Mouse (Mus musculus) limb, embryonic 14.5 days (tissue): ENCODE data around the gene Prkcq. TPM values are rescaled to one million over a fixed set of nuclear protein-coding genes. Genes with fewer than 3 reads are reported as not detected.
"Not testable (repeated sequence)": the region's sequence is repeated elsewhere in the genome, so short reads cannot be mapped to it uniquely, and the experiment has no call there.

Experiments
- ATAC-seq: fragments of 200-750 bp; cut with Nextera tagmentation; 2 replicates; pipeline ENCODE4 v1.8.0; 2017; ENCODE audit warnings: low read depth, moderate number of reproducible peaks, moderate TSS enrichment; ENCODE audit not compliant: low FRiP score
- DNase-seq: peaks from one replicate; pipeline ENCODE4 v3.0.0-alpha.2; 2015; ENCODE audit warnings: low spot score
- H3K27ac ChIP-seq: fragments of 300-500 bp; sonication (generic); replicated peaks from 2 replicates; pipeline ENCODE4 v1.5.1; 2014; ENCODE audit warnings: low read depth, mild to moderate bottlenecking, low read length, moderate library complexity, mixed read lengths
- H3K27me3 ChIP-seq: fragments of 300-500 bp; sonication (generic); 2 replicates; pipeline ENCODE4 v1.6.1; 2014; ENCODE audit warnings: low read length, mixed read lengths; ENCODE audit not compliant: control insufficient read depth, insufficient read depth
- H3K36me3 ChIP-seq: fragments of 300-500 bp; sonication (generic); 2 replicates; pipeline ENCODE4 v1.6.1; 2014; ENCODE audit warnings: mild to moderate bottlenecking, low read length, moderate library complexity, mixed read lengths; ENCODE audit not compliant: control insufficient read depth, insufficient read depth
- H3K4me1 ChIP-seq: fragments of 300-500 bp; sonication (generic); 2 replicates; pipeline ENCODE4 v1.6.1; 2014; ENCODE audit warnings: antibody characterized with exemption, low read length, mixed read lengths; ENCODE audit not compliant: control insufficient read depth, insufficient read depth
- H3K4me2 ChIP-seq: fragments of 300-500 bp; sonication (generic); replicated peaks from 2 replicates; pipeline ENCODE4 v1.6.1; 2014; ENCODE audit warnings: low read depth, mild to moderate bottlenecking, low read length, moderate library complexity; ENCODE audit not compliant: severe bottlenecking
- H3K4me3 ChIP-seq: fragments of 300-500 bp; sonication (generic); replicated peaks from 2 replicates; pipeline ENCODE4 v1.5.1; 2014; ENCODE audit warnings: low read length
- H3K9ac ChIP-seq: fragments of 300-500 bp; sonication (generic); 2 replicates; pipeline ENCODE4 v1.6.1; 2014; ENCODE audit warnings: mild to moderate bottlenecking, low read depth, low read length, moderate library complexity; ENCODE audit not compliant: severe bottlenecking
- H3K9me3 ChIP-seq: fragments of 300-500 bp; sonication (generic); 2 replicates; pipeline ENCODE4 v1.6.1; 2016; ENCODE audit warnings: low read length; ENCODE audit not compliant: control insufficient read depth
- POLR2A ChIP-seq: fragments of 200-500 bp; IDR thresholded peaks from 2 replicates; pipeline ENCODE4 v1.8.0; 2012; ENCODE audit warnings: inconsistent platforms, mild to moderate bottlenecking, moderate library complexity, borderline replicate concordance; ENCODE audit not compliant: insufficient read depth, insufficient read length; ENCODE audit errors: extremely low read depth
- whole genome bisulfite sequencing: fragments of 180-500 bp; shearing (Covaris S2); extraction: QIAGEN DNeasy Blood & Tissue Kit; methylation state at CpG from one replicate; pipeline ENCODE4 v1.1.7; 2014; 5-methylcytosine and 5-hydroxymethylcytosine counted together
- polyA plus RNA-seq, 2 experiments: library from polyadenylated mRNA; depleted of rRNA in 1 of 2; stranded (reverse) in 1 of 2; unstranded in 1 of 2; fragments of >200 nt; fragmentation: Nextera tagmentation in 1 of 2; extraction: Ambion mirVana in 1 of 2; gene quantifications; 2 replicates each; pipeline versions ENCODE4 v1.2.1 to v1.2.3; 2012 to 2014

Prkcq gene
- polyA plus RNA-seq, 2 experiments, result 2.5 to 3.6 TPM

- WGBS, result 75% methylated on average over 14 of the region's 14 CpGs
- ATAC-seq, result 0 out of 2 replicates have a peak, but pooled peaks have one; percentile 37
- no peaks in the 10 kb centered on the region for H3K9me3 ChIP-seq
Measured at GRCm38 (mm10) chr2:11338931-11339839, 167.3 kb downstream of the Prkcq start.

GRCm38 (mm10) chr2:11344691-11345090 is 172.8 kb downstream of the Prkcq start:
- 90% methylated on average over 3 of the region's 3 CpGs for WGBS
- DNase-seq, result no peak
- no peak overlapping the region for H3K4me2 ChIP-seq
- TF ChIP-seq POLR2A, result no peak
- no peak for ATAC-seq
- no peaks in the 10 kb centered on the region for H3K36me3 ChIP-seq
- no peak overlapping the region for H3K9ac ChIP-seq
- H3K9me3 ChIP-seq, result no peaks in the 10 kb centered on the region
- H3K4me1 ChIP-seq, result no peaks in the 10 kb centered on the region
- no peak overlapping the region for H3K27ac ChIP-seq
- no peaks in the 10 kb centered on the region for H3K27me3 ChIP-seq
- H3K4me3 ChIP-seq, result no peak overlapping the region

More at GRCm38 (mm10) chr2:11338931-11339839, 167.3 kb downstream of the Prkcq start:
- no peak overlapping the region for H3K4me2 ChIP-seq
- peaks cover 3% of the 10 kb centered on the region; the same call in 1 of the 2 replicates for H3K4me1 ChIP-seq
- peak; percentile 50 for DNase-seq
- no peaks in the 10 kb centered on the region for H3K36me3 ChIP-seq
- no peak overlapping the region for H3K4me3 ChIP-seq
- H3K27me3 ChIP-seq, result no peaks in the 10 kb centered on the region
- no peak for TF ChIP-seq POLR2A
- H3K9ac ChIP-seq, result no peak overlapping the region
- no peak overlapping the region for H3K27ac ChIP-seq

- DNase-seq, H3K27me3 ChIP-seq, H3K9me3 ChIP-seq, H3K36me3 ChIP-seq, H3K9ac ChIP-seq, H3K4me2 ChIP-seq, ATAC-seq, H3K4me1 ChIP-seq, H3K27ac ChIP-seq, H3K4me3 ChIP-seq: not testable (repeated sequence)
- 84% methylated on average over 6 of the region's 6 CpGs for WGBS
Measured at GRCm38 (mm10) chr2:11346419-11346818, 174.5 kb downstream of the Prkcq start.

GRCm38 (mm10) chr2:11347791-11348190 is 175.9 kb downstream of the Prkcq start:
- no peak for ATAC-seq
- Histone ChIP-seq H3K27ac (no peak overlapping the region), H3K4me2 (no peak overlapping the region), H3K9me3 (no peaks in the 10 kb centered on the region), H3K9ac (no peak overlapping the region), H3K4me3 (no peak overlapping the region), H3K4me1 (no peaks in the 10 kb centered on the region), H3K27me3 (no peaks in the 10 kb centered on the region), H3K36me3 (no peaks in the 10 kb centered on the region)
- WGBS, result 85% methylated on average over 3 of the region's 3 CpGs
- no peak for TF ChIP-seq POLR2A
- no peak for DNase-seq
